Mouse (Mus musculus) cerebellum, postnatal 10 days (tissue): ENCODE data around the gene Tspan5.

ENCODE experiments used
- DNase-seq, 2 experiments: peaks; one replicate each; pipeline ENCODE4 v3.0.0; 2021; ENCODE audit warnings: mixed read lengths in 2 of 2

Gene Tspan5

GRCm38 (mm10) chr3:138741649-138742565, at the start of gene Tspan5:
TSS of gene Tspan5 (plus strand) at chr3:138742195.
- peak; percentile 90 to 94 for DNase-seq

DNA sequence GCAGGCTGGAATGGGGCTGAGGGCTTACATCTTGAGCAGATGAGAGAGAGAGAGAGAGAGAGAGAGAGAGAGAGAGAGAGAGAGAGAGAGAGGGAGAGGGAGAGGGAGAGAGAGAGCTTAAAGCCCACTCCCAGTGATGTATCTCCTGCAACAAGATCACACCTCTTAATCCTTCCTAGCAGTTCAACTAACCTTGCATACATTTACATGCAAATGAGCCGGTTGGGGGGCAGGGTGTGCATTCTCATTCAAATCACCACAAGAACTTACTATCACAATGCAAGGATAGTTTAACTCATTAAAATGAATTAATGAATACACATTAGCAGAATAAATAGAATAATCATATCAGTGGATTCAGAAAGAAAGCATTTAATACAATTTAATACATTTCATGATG, 49.7 kb upstream of the Tspan5 start:
- no peak for DNase-seq

DNA sequence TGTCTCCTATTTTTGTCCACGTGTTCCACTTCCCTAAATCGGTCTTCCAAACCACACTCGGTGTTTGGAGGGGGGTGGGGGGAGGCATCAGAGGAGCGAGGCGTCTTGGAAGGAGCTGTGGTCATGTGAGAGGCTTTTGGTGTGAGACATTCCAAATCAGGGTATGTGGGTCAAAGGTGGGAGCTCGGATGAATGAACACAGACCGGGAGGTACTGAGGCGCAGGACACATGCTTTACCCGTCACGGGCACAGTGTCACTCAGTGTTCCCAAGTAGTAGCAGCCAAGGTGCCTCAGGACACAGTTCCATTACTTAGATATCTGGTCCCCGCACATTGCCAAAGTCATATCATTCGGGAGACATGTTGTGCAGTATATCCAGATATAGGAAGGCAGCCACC, 38.6 kb upstream of the Tspan5 start:
- DNase-seq, result no peak

- DNase-seq, result no peak
Observed at GRCm38 (mm10) chr3:138704469-138704868, 37.5 kb upstream of the Tspan5 start.

GRCm38 (mm10) chr3:138705875-138706274, 36.1 kb upstream of the Tspan5 start:
- no peak for DNase-seq

DNA sequence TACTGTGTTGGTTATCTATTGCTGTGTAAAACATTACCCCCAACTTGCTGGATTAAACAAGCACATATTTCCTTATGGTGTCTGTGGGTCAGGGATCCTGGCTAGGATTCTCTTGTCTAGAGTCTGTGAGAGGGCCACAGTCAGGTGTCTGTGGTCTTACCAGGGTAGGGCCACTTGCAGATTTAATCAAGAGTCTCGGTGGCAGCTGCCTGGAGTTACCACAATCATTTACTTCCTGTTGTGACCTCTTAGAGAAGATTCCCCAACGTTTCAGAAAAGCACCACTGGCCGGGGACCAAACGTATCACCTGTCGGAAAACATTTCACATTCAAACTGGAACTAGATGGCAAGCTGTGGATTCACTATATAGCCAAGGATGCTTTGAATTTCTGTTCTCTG, 32.8 kb upstream of the Tspan5 start:
- DNase-seq, result no peak

DNA sequence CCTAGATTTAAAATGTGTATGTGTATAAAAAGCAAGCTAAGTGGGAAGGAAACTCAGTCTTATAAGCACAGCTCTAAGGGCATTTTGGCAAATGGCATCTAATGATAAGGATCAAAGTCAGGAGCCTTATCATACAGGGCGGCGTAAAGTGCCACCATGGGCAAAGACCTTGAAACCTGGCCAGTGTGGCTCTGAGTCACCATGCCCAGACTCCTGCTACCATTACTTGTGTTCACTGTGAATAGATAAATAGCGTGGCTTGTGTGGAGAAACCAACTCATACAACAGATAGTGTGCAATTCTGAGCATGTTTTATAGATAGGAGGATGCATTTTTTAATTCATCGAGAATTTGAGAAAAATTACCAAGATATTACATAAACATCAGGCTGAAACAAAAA, 30.0 kb upstream of the Tspan5 start:
- peak in 1 of 2 experiments; percentile 21 for DNase-seq

GRCm38 (mm10) chr3:138712452-138713140, 29.4 kb upstream of the Tspan5 start:
- DNase-seq, result peak; percentile 77 to 78

GRCm38 (mm10) chr3:138713141-138713540, 28.9 kb upstream of the Tspan5 start:
- peak; percentile 77 to 80 for DNase-seq

DNA sequence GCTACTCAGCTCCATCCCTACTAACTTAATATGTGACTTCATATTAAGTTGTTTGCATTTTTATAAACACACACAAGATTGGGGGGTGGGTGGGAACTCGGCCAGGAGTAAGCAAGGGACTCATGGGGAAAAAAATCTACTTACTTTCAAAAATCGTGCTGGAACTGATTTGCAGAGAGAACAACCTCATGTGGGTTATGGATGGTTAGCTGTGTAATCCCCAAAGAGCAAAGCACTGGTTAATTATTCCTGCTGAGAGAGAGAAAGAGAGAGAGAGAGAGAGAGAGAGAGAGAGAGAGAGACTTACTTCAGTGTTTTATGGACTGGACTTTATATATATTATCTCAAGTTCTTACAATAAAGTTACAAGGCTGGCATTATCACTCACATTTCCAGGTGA, 27.2 kb upstream of the Tspan5 start:
- no peak for DNase-seq

- DNase-seq, result no peak
Observed at GRCm38 (mm10) chr3:138715212-138715611, 26.8 kb upstream of the Tspan5 start.

- no peak for DNase-seq
Observed at GRCm38 (mm10) chr3:138717040-138717439, 25.0 kb upstream of the Tspan5 start.

GRCm38 (mm10) chr3:138722152-138722551, 19.8 kb upstream of the Tspan5 start:
- no peak for DNase-seq

DNA sequence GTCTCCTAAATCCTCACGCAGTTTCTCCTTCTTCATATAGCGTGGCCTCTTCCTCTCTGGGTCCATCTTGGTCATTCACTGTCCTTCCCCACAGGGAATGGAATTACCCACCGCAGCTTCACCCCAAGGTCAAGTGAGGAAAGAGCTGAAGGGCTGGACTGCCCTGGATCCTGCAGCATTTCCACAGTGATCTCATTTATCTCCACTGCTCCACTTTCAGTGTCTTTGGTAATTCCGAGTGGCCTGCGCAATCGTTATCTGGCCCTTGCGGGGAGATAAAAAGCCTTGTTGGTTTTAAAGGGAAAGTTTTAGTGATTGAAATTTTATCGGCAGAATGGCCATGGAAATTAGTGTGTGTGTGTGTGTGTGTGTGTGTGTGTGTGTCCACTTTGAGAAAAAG, 14.4 kb upstream of the Tspan5 start:
- no peak for DNase-seq

DNA sequence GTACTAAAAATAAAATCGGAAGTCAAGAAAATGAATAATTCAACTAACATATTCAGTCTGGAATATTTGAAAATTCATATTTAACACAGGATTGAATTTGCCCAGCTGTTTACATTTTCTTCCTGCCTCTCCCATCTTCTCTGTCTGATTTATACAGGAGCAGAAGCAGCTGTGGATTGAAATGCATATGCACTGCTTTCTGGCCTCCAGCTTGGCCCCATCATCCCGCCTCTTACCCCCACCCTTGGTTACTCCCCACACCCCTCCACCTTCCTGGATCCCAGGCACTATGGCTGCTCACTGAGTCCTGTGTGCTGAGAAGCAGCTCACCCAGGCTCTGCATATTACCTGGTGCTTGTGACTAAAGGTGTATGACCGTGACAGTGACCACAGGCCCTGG, 13.2 kb upstream of the Tspan5 start:
- DNase-seq, result no peak

DNA sequence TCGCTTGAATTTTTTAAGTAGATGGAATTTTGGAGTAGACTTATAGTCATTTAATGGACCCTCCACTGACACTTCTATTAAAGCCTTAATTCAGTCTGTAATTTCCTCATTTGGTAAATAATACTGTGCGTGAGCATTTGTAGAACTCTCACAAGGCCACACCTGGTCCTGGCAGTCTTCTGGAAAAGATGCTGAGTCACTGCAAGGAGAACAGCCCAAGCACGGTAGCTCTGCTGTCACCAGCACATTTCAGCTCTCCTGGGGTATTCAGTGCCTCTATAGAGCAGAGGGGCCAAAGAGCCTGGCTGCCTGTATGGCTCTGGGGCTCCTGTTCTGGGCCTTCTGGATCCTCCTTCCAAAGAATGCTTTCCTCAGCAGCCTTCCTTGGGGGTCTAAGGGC, 11.2 kb upstream of the Tspan5 start:
- no peak for DNase-seq

DNA sequence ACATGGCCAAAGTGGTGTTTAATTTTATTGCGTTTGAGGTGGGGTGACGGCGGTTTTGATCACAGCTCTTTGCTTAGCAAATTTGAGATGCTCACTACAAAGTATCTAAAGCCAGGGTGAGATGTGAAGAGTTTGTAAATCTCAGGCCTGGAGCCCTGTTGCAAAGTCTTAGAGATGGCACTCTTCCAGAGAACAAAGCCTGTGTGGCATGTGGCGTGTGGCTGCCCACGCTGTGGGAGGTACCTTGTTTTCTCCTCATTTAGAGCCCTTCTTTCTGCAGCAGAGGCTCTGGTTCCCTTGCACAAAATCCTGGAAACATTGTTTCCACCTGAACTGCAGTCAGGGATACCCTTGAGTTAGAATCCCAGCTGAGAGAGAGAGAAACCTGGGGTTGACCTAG, 6.2 kb upstream of the Tspan5 start:
- no peak for DNase-seq

GRCm38 (mm10) chr3:138739150-138739700, 2.8 kb upstream of the Tspan5 start:
- no peak for DNase-seq

GRCm38 (mm10) chr3:138740291-138740690, 1.7 kb upstream of the Tspan5 start:
- DNase-seq, result no peak

GRCm38 (mm10) chr3:138740843-138741540, 1.0 kb upstream of the Tspan5 start:
- peak in 1 of 2 experiments; percentile 33 for DNase-seq

DNA sequence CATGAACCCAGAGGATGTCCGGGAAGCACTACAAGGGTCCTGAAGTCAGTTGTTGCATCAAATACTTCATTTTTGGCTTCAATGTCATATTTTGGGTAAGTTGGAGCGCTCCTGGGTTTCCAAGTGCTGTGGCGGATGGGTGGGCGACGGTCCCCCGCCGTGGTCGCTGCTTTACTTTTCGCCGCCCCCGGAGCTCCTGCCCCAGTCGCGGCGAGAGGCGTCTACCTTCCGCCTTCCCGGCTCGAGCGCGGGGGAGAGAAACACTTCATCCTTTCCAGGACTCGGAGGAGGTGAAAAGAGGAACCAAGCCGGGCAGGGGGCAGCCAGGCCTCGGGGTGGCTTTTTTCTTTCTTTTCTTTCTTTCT, 553 bp downstream of the Tspan5 start:
- peak; percentile 66 to 70 for DNase-seq

DNA sequence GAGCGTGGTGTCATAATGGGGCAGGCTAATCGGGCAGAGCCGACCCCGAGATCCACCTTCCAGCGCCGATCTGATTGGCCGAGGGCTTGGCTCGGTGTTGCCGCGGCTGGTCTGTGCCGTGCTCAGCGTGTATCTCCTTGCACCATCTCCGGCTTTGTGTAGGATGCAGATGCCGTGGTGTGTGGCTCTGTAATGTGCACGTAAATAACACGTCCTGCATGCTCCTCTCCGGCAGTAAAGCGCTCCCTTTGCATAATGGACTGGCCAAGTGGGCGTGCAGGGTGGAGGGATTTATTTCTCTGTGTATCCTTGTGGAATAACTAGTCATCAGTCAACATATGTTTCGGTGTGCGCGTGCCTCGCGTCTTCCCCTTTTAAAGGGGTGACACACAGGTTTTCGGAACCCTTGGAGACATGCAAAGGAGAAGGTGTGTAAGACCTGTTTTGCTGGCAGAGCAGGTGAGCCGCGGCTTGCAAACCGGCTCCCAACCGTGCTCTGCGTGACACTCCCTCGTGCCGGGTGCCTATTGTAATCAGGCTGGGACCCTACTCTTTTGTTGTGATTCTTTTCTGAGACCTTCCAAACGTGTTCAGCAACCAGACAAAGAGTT, 1.2 kb downstream of the Tspan5 start:
- DNase-seq, result peak; percentile 89 to 92
